Mouse (Mus musculus) hindbrain, embryonic 13.5 days (tissue): ENCODE results near the gene Stk38. TPM values are rescaled to one million over a fixed set of nuclear protein-coding genes. Genes with fewer than 3 reads are reported as not detected.

ENCODE experiments used
- ATAC-seq: fragments of 200-750 bp; cut with Nextera tagmentation; 2 replicates; pipeline ENCODE4 v1.8.0; 2017; ENCODE audit warnings: moderate TSS enrichment; ENCODE audit not compliant: low FRiP score
- H3K27ac ChIP-seq: fragments of 300-500 bp; sonication (generic); 2 replicates; pipeline ENCODE4 v1.5.1; 2015; ENCODE audit warnings: inconsistent platforms, mild to moderate bottlenecking, moderate library complexity
- H3K27me3 ChIP-seq: fragments of 300-500 bp; sonication (generic); 2 replicates; pipeline ENCODE4 v1.6.1; 2015; ENCODE audit warnings: mild to moderate bottlenecking, inconsistent platforms
- H3K36me3 ChIP-seq: fragments of 300-500 bp; sonication (generic); 2 replicates; pipeline ENCODE4 v1.6.1; 2015; ENCODE audit warnings: mild to moderate bottlenecking, inconsistent platforms
- H3K4me1 ChIP-seq: fragments of 300-500 bp; sonication (generic); replicated peaks from 2 replicates; pipeline ENCODE4 v1.6.1; 2015; ENCODE audit warnings: inconsistent platforms
- H3K4me2 ChIP-seq: fragments of 300-500 bp; sonication (generic); 2 replicates; pipeline ENCODE4 v1.6.1; 2015; ENCODE audit warnings: inconsistent platforms, mild to moderate bottlenecking, moderate library complexity
- H3K4me3 ChIP-seq: fragments of 300-500 bp; sonication (generic); 2 replicates; pipeline ENCODE4 v1.5.1; 2015; ENCODE audit warnings: mild to moderate bottlenecking, inconsistent platforms
- H3K9ac ChIP-seq: fragments of 300-500 bp; sonication (generic); 2 replicates; pipeline ENCODE4 v1.6.1; 2015; ENCODE audit warnings: mild to moderate bottlenecking, inconsistent platforms
- H3K9me3 ChIP-seq: fragments of 300-500 bp; sonication (generic); 2 replicates; pipeline ENCODE4 v1.6.1; 2016; ENCODE audit warnings: inconsistent platforms
- WGBS: fragments of 180-500 bp; shearing (Covaris S2); methylation state at CpG from one replicate; pipeline ENCODE4 v1.1.7; 2015; 5-methylcytosine and 5-hydroxymethylcytosine counted together
- polyA plus RNA-seq: library from polyadenylated mRNA; unstranded; fragments of >200 nt; fragmentation: Nextera tagmentation; extraction: Ambion mirVana; gene quantifications from 2 replicates; pipeline ENCODE4 v1.2.1, GENCODE M21; 2015

The Stk38 gene
- 111 and 122 TPM in 2 replicates for polyA plus RNA-seq

GRCm38 (mm10) chr17:29007641-29008325 lies at the start of gene Stk38:
Stk38 (minus strand) TSS chr17:29007995.
- H3K9ac ChIP-seq, result peak within 1 kb of the TSS; percentile 97
- peak within 1 kb of the TSS; percentile 75 for H3K4me3 ChIP-seq
- H3K36me3 ChIP-seq, result no peaks in the 10 kb centered on the region
- no peaks in the 10 kb centered on the region for H3K27me3 ChIP-seq
- peak; percentile 92 for ATAC-seq
- H3K9me3 ChIP-seq, result no peaks in the 10 kb centered on the region
- peak within 1 kb of the TSS; percentile 82 for H3K4me2 ChIP-seq
- H3K4me1 ChIP-seq, result peaks cover 33% of the 10 kb centered on the region
- WGBS, result under 1% methylated on average over 63 of the region's 65 CpGs
- H3K27ac ChIP-seq, result peak within 1 kb of the TSS; percentile 96

GRCm38 (mm10) chr17:29057361-29057890 lies 49.6 kb upstream of the Stk38 start:
- no peak overlapping the region for H3K9ac ChIP-seq
- peak overlapping the region; percentile 60 for H3K27ac ChIP-seq
- no peak overlapping the region for H3K4me2 ChIP-seq
- peaks cover 36% of the 10 kb centered on the region for H3K4me1 ChIP-seq
- H3K36me3 ChIP-seq, result no peaks in the 10 kb centered on the region
- H3K9me3 ChIP-seq, result no peaks in the 10 kb centered on the region
- 83% methylated on average over 11 of the region's 11 CpGs for WGBS
- H3K27me3 ChIP-seq, result no peaks in the 10 kb centered on the region
- H3K4me3 ChIP-seq, result no peak overlapping the region
- ATAC-seq, result no peak

GRCm38 (mm10) chr17:29056699-29057151 lies 48.9 kb upstream of the Stk38 start:
- Histone ChIP-seq H3K9me3 (no peaks in the 10 kb centered on the region), H3K4me2 (peak overlapping the region; percentile 2; the same call in 1 of the 2 replicates), H3K36me3 (no peaks in the 10 kb centered on the region), H3K9ac (peak overlapping the region; percentile 6; the same call in 1 of the 2 replicates), H3K27ac (peak overlapping the region; percentile 60), H3K4me3 (no peak overlapping the region), H3K4me1 (peaks cover 32% of the 10 kb centered on the region), H3K27me3 (no peaks in the 10 kb centered on the region)
- WGBS, result under 1% methylated on average over 8 of the region's 8 CpGs
- 0 out of 2 replicates have a peak, but pooled peaks have one; percentile 46 for ATAC-seq

GRCm38 (mm10) chr17:29056207-29056606 lies 48.4 kb upstream of the Stk38 start:
- ATAC-seq, result no peak
- H3K27ac ChIP-seq, result no peak overlapping the region
- no peaks in the 10 kb centered on the region for H3K27me3 ChIP-seq
- no peaks in the 10 kb centered on the region for H3K9me3 ChIP-seq
- no peak overlapping the region for H3K4me3 ChIP-seq
- H3K36me3 ChIP-seq, result no peaks in the 10 kb centered on the region
- peaks cover 32% of the 10 kb centered on the region for H3K4me1 ChIP-seq
- WGBS, result 34% methylated on average over 7 of the region's 7 CpGs
- H3K9ac ChIP-seq, result no peak overlapping the region
- no peak overlapping the region for H3K4me2 ChIP-seq

GRCm38 (mm10) chr17:29055586-29055985 lies 47.8 kb upstream of the Stk38 start:
- Histone ChIP-seq H3K36me3 (no peaks in the 10 kb centered on the region), H3K9me3 (no peaks in the 10 kb centered on the region), H3K4me1 (peaks cover 38% of the 10 kb centered on the region), H3K4me2 (no peak overlapping the region), H3K27me3 (no peaks in the 10 kb centered on the region), H3K4me3 (no peak overlapping the region), H3K27ac (no peak overlapping the region), H3K9ac (no peak overlapping the region)
- WGBS, result 70% methylated on average over 5 of the region's 5 CpGs
- ATAC-seq, result no peak

- Histone ChIP-seq H3K4me2 (no peak overlapping the region), H3K36me3 (no peaks in the 10 kb centered on the region), H3K27me3 (no peaks in the 10 kb centered on the region), H3K4me1 (peaks cover 44% of the 10 kb centered on the region), H3K9me3 (no peaks in the 10 kb centered on the region), H3K27ac (no peak overlapping the region), H3K4me3 (no peak overlapping the region), H3K9ac (no peak overlapping the region)
- 94% methylated on average over 6 of the region's 6 CpGs for WGBS
- no peak for ATAC-seq
Observed at GRCm38 (mm10) chr17:29054429-29054828, 46.6 kb upstream of the Stk38 start.

GRCm38 (mm10) chr17:29053841-29054240 lies 46.0 kb upstream of the Stk38 start:
- no peak for ATAC-seq
- Histone ChIP-seq H3K9me3 (no peaks in the 10 kb centered on the region), H3K4me3 (no peak overlapping the region), H3K4me1 (peaks cover 42% of the 10 kb centered on the region), H3K4me2 (no peak overlapping the region), H3K27me3 (no peaks in the 10 kb centered on the region), H3K27ac (no peak overlapping the region), H3K9ac (no peak overlapping the region), H3K36me3 (no peaks in the 10 kb centered on the region)
- 72% methylated on average over 7 of the region's 7 CpGs for WGBS

GRCm38 (mm10) chr17:29053067-29053466 lies 45.3 kb upstream of the Stk38 start:
- H3K9ac ChIP-seq, result no peak overlapping the region
- ATAC-seq, result no peak

GRCm38 (mm10) chr17:29050791-29051190 lies 43.0 kb upstream of the Stk38 start:
- 66% methylated on average over 14 of the region's 14 CpGs for WGBS
- H3K4me2 ChIP-seq, result no peak overlapping the region
- peak overlapping the region; percentile 50; the same call in 1 of the 2 replicates for H3K27ac ChIP-seq

More at GRCm38 (mm10) chr17:29053067-29053466, 45.3 kb upstream of the Stk38 start:
- 85% methylated on average over 6 of the region's 6 CpGs for WGBS
- Histone ChIP-seq H3K27me3 (no peaks in the 10 kb centered on the region), H3K36me3 (peaks cover 1% of the 10 kb centered on the region; the same call in 1 of the 2 replicates), H3K9me3 (no peaks in the 10 kb centered on the region), H3K4me2 (no peak overlapping the region), H3K4me1 (peaks cover 35% of the 10 kb centered on the region), H3K4me3 (no peak overlapping the region), H3K27ac (no peak overlapping the region)

GRCm38 (mm10) chr17:29049923-29050322 lies 42.1 kb upstream of the Stk38 start:
- H3K4me3 ChIP-seq, result no peak overlapping the region
- H3K9me3 ChIP-seq, result no peaks in the 10 kb centered on the region
- H3K9ac ChIP-seq, result no peak overlapping the region
- H3K27ac ChIP-seq, result no peak overlapping the region
- no peaks in the 10 kb centered on the region for H3K27me3 ChIP-seq
- H3K36me3 ChIP-seq, result peaks cover 31% of the 10 kb centered on the region
- WGBS, result 88% methylated on average over 7 of the region's 7 CpGs
- peaks cover 16% of the 10 kb centered on the region for H3K4me1 ChIP-seq
- no peak overlapping the region for H3K4me2 ChIP-seq
- no peak for ATAC-seq

More at GRCm38 (mm10) chr17:29050791-29051190, 43.0 kb upstream of the Stk38 start:
- H3K4me3 ChIP-seq, result no peak overlapping the region
- peaks cover 16% of the 10 kb centered on the region for H3K4me1 ChIP-seq
- no peaks in the 10 kb centered on the region for H3K27me3 ChIP-seq
- H3K36me3 ChIP-seq, result peaks cover 22% of the 10 kb centered on the region
- no peak overlapping the region for H3K9ac ChIP-seq
- no peaks in the 10 kb centered on the region for H3K9me3 ChIP-seq
- ATAC-seq, result no peak

- H3K9me3 ChIP-seq, result no peaks in the 10 kb centered on the region
- peaks cover 34% of the 10 kb centered on the region for H3K36me3 ChIP-seq
- 80% methylated on average over 5 of the region's 5 CpGs for WGBS
- H3K4me1 ChIP-seq, result peaks cover 17% of the 10 kb centered on the region
- H3K9ac ChIP-seq, result no peak overlapping the region
- no peak overlapping the region for H3K4me3 ChIP-seq
- no peak overlapping the region for H3K4me2 ChIP-seq
- no peaks in the 10 kb centered on the region for H3K27me3 ChIP-seq
- no peak overlapping the region for H3K27ac ChIP-seq
- no peak for ATAC-seq
Observed at GRCm38 (mm10) chr17:29049508-29049889, 41.7 kb upstream of the Stk38 start.

GRCm38 (mm10) chr17:29048748-29049507 lies 41.1 kb upstream of the Stk38 start:
- Histone ChIP-seq H3K36me3 (peaks cover 40% of the 10 kb centered on the region), H3K9me3 (no peaks in the 10 kb centered on the region), H3K4me3 (no peak overlapping the region), H3K27ac (no peak overlapping the region), H3K27me3 (no peaks in the 10 kb centered on the region), H3K4me1 (peaks cover 19% of the 10 kb centered on the region), H3K4me2 (no peak overlapping the region), H3K9ac (no peak overlapping the region)
- WGBS, result 25% methylated on average over 13 of the region's 13 CpGs
- peak; percentile 53; the same call in 1 of the 2 replicates for ATAC-seq
